Mouse (Mus musculus) hindbrain, embryonic 15.5 days (tissue): ENCODE measurements around the gene Nek9. TPM values are rescaled to one million over a fixed set of nuclear protein-coding genes. Genes with fewer than 3 reads are reported as not detected.

Experiments
- ATAC-seq: fragments of 200-750 bp; cut with Nextera tagmentation; 2 replicates; pipeline ENCODE4 v1.8.0; 2017; ENCODE audit warnings: low read depth, moderate number of reproducible peaks, moderate TSS enrichment; ENCODE audit not compliant: low FRiP score
- H3K27ac ChIP-seq: fragments of 300-500 bp; sonication (generic); replicated peaks from 2 replicates; pipeline ENCODE4 v1.5.1; 2015; ENCODE audit warnings: mild to moderate bottlenecking, inconsistent platforms
- H3K27me3 ChIP-seq: fragments of 300-500 bp; sonication (generic); 2 replicates; pipeline ENCODE4 v1.6.1; 2015; ENCODE audit warnings: control low read depth, inconsistent platforms
- H3K36me3 ChIP-seq: fragments of 300-500 bp; sonication (generic); 2 replicates; pipeline ENCODE4 v1.6.1; 2015; ENCODE audit warnings: control low read depth, inconsistent platforms
- H3K4me1 ChIP-seq: fragments of 300-500 bp; sonication (generic); replicated peaks from 2 replicates; pipeline ENCODE4 v1.6.1; 2015; ENCODE audit warnings: control low read depth, inconsistent platforms
- H3K4me2 ChIP-seq: fragments of 300-500 bp; sonication (generic); 2 replicates; pipeline ENCODE4 v1.6.1; 2015; ENCODE audit warnings: moderate library complexity, mild to moderate bottlenecking, inconsistent platforms
- H3K4me3 ChIP-seq: fragments of 300-500 bp; sonication (generic); 2 replicates; pipeline ENCODE4 v1.5.1; 2015; ENCODE audit warnings: mild to moderate bottlenecking, inconsistent platforms
- H3K9ac ChIP-seq: fragments of 300-500 bp; sonication (generic); 2 replicates; pipeline ENCODE4 v1.6.1; 2015; ENCODE audit warnings: inconsistent platforms
- H3K9me3 ChIP-seq: fragments of 300-500 bp; sonication (generic); 2 replicates; pipeline ENCODE4 v1.6.1; 2016; ENCODE audit warnings: control low read depth, inconsistent platforms
- WGBS: fragments of 180-500 bp; shearing (Covaris S2); methylation state at CpG from one replicate; pipeline ENCODE4 v1.1.7; 2015; 5-methylcytosine and 5-hydroxymethylcytosine counted together
- polyA plus RNA-seq: library from polyadenylated mRNA; unstranded; fragments of >200 nt; fragmentation: Nextera tagmentation; extraction: Ambion mirVana; gene quantifications from 2 replicates; pipeline ENCODE4 v1.2.1, GENCODE M21; 2015

Gene Nek9
- 12.4 TPM in 2 replicates for polyA plus RNA-seq

DNA sequence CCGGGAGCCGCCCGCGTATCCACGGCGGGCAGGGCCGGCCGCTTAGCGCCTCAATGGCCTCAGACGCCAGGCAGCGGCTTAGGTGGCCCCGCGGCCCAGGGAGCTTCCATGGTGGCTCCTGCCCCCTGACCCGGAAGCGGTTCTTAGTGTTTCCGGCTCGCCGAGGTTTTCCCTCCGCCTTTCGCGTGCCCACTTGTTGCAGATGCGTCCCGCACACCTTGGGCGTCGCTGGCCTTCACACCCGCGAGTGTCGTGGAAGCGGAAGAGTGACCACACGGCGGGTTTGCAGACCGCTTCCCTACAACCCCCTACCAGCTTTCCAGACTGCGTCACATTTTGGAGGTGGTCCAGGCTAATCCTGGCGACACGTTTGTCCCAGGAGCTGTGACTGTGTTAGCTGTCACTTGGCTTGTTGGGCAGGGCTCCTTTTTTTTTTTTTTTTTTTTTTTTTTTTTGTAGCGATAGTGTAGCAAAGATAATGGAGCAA lies at the start of gene Nek9:
Nek9 (minus strand) TSS at position 120 of the 487 bp plus-strand sequence.
- ATAC-seq: peak; percentile 93
- peak within 1 kb of the TSS; percentile 91 for H3K4me3 ChIP-seq
- WGBS: under 1% methylated on average over 36 of the region's 36 CpGs

DNA sequence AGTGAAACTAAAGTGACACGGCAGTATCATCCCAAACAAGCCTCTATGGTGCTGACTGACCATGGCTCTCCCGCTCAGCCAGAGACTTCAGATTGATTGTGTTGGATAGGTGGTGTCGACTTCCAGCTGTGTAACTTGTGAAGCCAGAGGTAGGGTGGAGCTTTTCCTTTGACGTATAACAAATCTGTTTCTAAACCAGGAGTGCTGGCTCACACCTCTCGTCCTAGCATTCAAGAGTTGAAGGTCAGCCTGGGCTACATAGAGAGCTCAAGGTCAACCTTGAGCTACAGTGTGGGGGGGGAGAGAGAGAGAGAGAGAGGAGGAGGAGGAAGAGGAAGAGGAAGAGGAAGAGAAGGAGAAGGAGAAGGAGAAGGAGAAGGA lies 46.8 kb upstream of the Nek9 start:
- H3K36me3 ChIP-seq: no peaks in the 10 kb centered on the region
- ATAC-seq: no peak
- 57% methylated on average over 5 of the region's 5 CpGs for WGBS

More for the DNA sequence above, at the start of gene Nek9:
- H3K27ac ChIP-seq: peak within 1 kb of the TSS; percentile 86
- no peaks in the 10 kb centered on the region for H3K9me3 ChIP-seq
- peaks cover 16% of the 10 kb centered on the region for H3K4me1 ChIP-seq
- H3K27me3 ChIP-seq: no peaks in the 10 kb centered on the region
- H3K4me2 ChIP-seq: peak within 1 kb of the TSS; percentile 87
- peak within 1 kb of the TSS; percentile 89 for H3K9ac ChIP-seq
- H3K36me3 ChIP-seq: peaks cover 15% of the 10 kb centered on the region

DNA sequence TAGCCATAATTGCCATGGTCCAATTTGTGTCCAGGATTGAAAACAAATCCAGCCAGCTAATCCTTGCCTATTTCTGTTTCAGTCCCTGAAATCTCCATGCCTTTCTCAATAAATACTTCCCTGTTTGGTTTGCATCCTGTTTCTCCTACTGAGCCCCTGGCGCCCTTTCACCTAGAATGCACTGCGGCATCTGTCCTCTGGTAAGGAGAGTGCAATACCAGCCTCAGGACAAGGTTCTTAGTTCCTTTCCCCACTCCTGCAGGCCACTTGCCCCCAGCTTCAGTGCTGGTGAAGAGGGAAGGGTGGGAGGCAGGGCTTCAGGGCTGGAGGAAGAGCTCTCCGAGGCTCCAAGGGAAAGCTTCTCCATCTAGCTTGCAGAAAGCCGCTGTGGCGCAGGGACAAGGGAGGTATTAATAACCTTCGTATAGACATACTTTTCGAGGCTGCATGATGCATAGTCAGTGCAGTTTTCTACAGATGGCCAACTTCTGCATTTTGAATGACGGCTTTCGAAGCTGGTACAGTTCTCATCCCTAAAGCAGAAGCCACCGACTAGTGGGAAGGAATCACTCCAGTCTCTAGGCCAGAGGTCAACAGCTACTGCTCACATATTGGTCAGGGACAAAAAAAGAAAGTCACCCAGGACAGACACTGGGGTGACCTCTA lies 46.3 kb upstream of the Nek9 start:
- no peak for ATAC-seq
- Histone ChIP-seq H3K4me3 (no peak overlapping the region), H3K9ac (no peak overlapping the region), H3K4me1 (no peaks in the 10 kb centered on the region), H3K36me3 (no peaks in the 10 kb centered on the region), H3K9me3 (no peaks in the 10 kb centered on the region), H3K27me3 (no peaks in the 10 kb centered on the region), H3K27ac (no peak overlapping the region), H3K4me2 (no peak overlapping the region)
- WGBS: 83% methylated on average over 10 of the region's 10 CpGs

More for the DNA sequence above, 46.8 kb upstream of the Nek9 start:
- no peak overlapping the region for H3K9ac ChIP-seq
- H3K4me2 ChIP-seq: no peak overlapping the region
- no peak overlapping the region for H3K27ac ChIP-seq
- no peaks in the 10 kb centered on the region for H3K9me3 ChIP-seq
- no peak overlapping the region for H3K4me3 ChIP-seq
- H3K27me3 ChIP-seq: no peaks in the 10 kb centered on the region
- H3K4me1 ChIP-seq: no peaks in the 10 kb centered on the region

DNA sequence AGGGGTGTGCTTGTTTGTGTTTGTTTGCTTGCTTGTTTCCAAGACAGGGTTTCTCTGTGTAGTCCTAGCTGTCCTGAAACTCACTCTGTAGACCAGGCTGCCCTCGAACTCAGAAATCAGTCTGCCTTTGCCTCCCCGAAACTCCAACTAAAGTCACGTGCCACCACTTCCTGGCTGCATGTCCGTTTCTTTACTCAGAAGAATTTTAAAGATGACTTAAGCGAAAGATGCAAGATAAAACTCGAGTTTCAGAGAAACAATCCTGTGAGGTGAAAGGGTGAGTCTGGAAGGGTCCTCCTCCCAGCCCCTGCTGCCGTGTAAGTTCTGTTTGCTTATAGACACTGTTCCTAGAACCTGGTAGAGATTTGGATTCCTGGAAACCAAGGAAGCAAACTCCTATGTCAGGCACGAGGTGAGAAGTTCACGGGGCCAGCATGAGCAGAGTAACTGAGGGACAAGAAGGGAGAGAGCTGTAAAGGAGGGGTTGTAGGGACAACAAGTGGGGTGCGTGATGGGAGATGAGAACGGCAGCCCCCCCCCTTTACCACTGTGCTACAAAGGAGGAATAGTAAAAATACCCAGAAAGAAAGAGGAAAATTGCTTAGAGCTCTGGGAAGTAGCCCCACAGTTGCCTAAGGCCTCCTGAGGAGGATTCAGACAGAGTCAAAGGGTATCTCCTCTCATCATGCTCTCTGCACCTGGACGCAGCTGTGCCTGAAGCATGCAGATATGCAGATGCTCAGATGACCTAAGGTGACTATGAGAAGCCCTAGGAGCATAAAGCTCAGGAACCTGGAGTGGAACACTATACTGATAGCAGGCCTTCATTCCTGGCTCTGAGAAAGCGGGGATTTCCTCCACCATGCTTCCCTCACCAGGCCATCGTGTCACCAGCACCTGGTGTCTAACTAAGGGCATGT lies 43.9 kb upstream of the Nek9 start:
- H3K27me3 ChIP-seq: no peaks in the 10 kb centered on the region
- ATAC-seq: no peak
- no peaks in the 10 kb centered on the region for H3K4me1 ChIP-seq
- no peaks in the 10 kb centered on the region for H3K9me3 ChIP-seq
- H3K27ac ChIP-seq: no peak overlapping the region
- no peak overlapping the region for H3K4me2 ChIP-seq
- H3K9ac ChIP-seq: no peak overlapping the region
- 80% methylated on average over 14 of the region's 14 CpGs for WGBS
- no peak overlapping the region for H3K4me3 ChIP-seq
- H3K36me3 ChIP-seq: no peaks in the 10 kb centered on the region

DNA sequence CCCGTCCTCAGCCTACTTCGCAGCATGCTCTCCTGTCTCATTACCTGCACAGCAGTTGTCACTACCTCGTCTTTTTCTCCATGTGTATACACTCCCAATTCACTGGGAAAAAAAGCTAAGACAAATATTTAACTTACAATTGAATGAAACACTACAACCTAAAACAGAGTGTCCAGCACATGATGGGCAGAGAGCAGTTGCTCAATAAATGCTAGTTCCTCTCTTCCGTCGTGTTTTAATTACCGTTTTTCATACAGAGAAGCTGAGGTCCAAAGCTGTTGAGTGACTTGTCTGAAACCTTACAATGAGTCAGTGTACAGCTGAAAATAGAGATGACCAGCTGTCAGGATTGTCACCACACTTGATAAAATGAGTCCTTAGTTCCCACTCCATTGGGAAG lies 42.4 kb upstream of the Nek9 start:
- WGBS: 90% methylated on average over 6 of the region's 6 CpGs
- no peak for ATAC-seq
- Histone ChIP-seq H3K36me3 (no peaks in the 10 kb centered on the region), H3K27me3 (no peaks in the 10 kb centered on the region), H3K4me3 (no peak overlapping the region), H3K9me3 (no peaks in the 10 kb centered on the region), H3K4me1 (no peaks in the 10 kb centered on the region), H3K27ac (no peak overlapping the region), H3K9ac (no peak overlapping the region), H3K4me2 (no peak overlapping the region)

DNA sequence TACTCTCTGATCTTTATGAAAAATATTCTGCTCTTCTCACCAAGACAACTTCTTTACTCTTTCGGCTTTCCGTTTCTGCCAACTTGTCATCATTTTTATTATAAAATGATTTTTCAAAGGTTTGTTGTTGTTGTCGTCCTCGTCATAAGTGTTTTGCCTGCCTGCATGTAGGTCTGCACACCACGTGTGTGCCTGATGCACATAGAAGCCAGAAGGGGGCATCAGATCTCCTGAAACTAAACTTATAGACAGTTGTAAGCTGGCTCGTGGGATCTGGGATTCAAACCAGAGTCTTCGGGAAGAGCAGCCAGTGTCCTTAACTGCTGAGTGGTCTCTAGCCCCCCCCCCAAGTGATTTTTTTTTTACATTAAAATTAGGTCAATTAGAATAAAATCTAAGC lies 41.8 kb upstream of the Nek9 start:
- Histone ChIP-seq H3K4me3 (no peak overlapping the region), H3K27me3 (no peaks in the 10 kb centered on the region), H3K36me3 (no peaks in the 10 kb centered on the region), H3K9me3 (no peaks in the 10 kb centered on the region), H3K4me1 (no peaks in the 10 kb centered on the region), H3K4me2 (no peak overlapping the region), H3K27ac (no peak overlapping the region), H3K9ac (no peak overlapping the region)
- 81% methylated on average over 7 of the region's 7 CpGs for WGBS
- ATAC-seq: no peak

DNA sequence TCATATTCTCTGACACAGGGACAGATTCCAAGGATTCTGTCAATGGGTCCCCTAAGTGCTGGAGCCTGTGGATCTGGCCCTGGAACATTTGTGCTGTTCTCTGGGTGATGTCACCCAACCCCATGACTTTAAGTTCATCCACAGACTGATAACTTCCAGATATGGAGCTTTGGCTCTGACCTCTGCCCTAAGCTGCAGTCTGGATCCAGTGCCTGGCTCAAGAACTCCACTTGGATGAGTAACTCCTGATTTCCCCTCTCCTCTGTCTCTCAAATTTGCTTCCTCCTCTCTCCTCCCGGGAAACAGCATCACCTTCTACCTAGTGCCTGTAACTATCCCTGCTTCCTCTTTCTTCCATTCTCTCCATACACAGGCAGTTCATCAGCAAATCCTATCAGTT lies 41.1 kb upstream of the Nek9 start:
- Histone ChIP-seq H3K36me3 (no peaks in the 10 kb centered on the region), H3K9me3 (no peaks in the 10 kb centered on the region), H3K4me3 (no peak overlapping the region), H3K27me3 (no peaks in the 10 kb centered on the region), H3K4me1 (peaks cover 4% of the 10 kb centered on the region), H3K27ac (no peak overlapping the region), H3K4me2 (no peak overlapping the region), H3K9ac (no peak overlapping the region)
- no peak for ATAC-seq
- WGBS: 68% methylated on average over 1 of the region's 1 CpGs

DNA sequence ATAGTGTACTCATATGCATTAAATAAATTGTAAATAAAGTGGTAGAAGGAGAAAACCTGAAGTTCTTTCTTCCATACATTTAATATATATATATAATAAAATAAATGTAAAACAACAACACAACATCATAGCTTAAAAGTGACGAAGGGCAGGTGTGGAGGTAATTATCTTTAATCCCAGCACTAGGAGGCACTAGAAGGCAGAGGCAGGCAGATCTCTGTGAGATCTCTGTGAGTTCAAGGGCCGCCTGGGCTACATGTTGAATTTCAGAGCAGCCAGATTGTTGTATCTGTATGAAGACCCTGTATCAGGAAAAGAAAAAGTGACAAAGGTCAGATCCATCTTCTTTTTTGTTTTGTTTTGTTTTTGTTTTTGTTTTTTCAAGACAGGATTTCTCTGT lies 39.1 kb upstream of the Nek9 start:
- Histone ChIP-seq H3K4me1 (peaks cover 11% of the 10 kb centered on the region), H3K9ac (no peak overlapping the region), H3K4me3 (no peak overlapping the region), H3K36me3 (no peaks in the 10 kb centered on the region), H3K9me3 (no peaks in the 10 kb centered on the region), H3K27me3 (no peaks in the 10 kb centered on the region), H3K27ac (no peak overlapping the region), H3K4me2 (no peak overlapping the region)
- 90% methylated on average over 2 of the region's 2 CpGs for WGBS
- ATAC-seq: no peak

DNA sequence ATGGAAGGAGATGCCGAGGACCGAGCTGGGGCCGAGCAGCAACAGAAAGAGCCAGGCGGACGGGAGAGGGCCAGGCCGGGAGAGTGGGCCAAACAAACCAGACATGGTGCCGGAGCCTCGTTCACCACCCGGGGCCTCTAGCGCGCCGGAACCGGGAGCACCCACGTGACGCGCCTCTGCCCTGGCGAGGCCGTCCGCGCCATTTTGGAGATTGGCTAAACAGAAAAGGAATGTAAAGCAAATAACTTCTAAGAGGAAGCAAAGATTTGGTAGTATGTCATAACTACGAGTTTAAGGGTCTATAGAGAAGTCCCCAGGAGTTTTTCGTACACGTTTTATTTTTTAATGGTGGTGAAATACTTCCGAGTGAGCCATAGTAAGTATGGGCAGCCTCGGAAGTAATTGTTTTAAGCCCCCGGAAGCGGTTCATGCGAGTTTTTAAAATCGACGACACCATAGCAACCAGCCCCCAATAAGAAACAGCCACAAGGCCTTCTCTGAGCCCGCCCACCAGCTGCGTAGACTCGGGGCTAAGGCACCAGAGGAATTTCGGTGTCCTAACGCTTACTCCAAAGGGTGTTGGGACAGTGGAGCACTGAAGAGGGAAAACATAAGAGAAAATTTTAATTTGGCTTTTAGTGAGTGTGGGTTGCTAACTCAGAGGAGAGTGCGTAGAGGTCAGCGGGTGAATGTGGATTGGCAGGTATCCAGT lies 35.6 kb upstream of the Nek9 start, which contains the start of gene Tmed10:
Tmed10 (minus strand) TSS at position 287 of the 712 bp plus-strand sequence.
- no peaks in the 10 kb centered on the region for H3K9me3 ChIP-seq
- H3K9ac ChIP-seq: peak within 1 kb of the TSS; percentile 94
- peak within 1 kb of the TSS; percentile 71 for H3K4me2 ChIP-seq
- under 1% methylated on average over 37 of the region's 37 CpGs for WGBS
- H3K4me1 ChIP-seq: peaks cover 29% of the 10 kb centered on the region
- peak within 1 kb of the TSS; percentile 83 for H3K27ac ChIP-seq
- no peaks in the 10 kb centered on the region for H3K36me3 ChIP-seq
- no peaks in the 10 kb centered on the region for H3K27me3 ChIP-seq
- peak within 1 kb of the TSS; percentile 95 for H3K4me3 ChIP-seq
- ATAC-seq: peak; percentile 96

DNA sequence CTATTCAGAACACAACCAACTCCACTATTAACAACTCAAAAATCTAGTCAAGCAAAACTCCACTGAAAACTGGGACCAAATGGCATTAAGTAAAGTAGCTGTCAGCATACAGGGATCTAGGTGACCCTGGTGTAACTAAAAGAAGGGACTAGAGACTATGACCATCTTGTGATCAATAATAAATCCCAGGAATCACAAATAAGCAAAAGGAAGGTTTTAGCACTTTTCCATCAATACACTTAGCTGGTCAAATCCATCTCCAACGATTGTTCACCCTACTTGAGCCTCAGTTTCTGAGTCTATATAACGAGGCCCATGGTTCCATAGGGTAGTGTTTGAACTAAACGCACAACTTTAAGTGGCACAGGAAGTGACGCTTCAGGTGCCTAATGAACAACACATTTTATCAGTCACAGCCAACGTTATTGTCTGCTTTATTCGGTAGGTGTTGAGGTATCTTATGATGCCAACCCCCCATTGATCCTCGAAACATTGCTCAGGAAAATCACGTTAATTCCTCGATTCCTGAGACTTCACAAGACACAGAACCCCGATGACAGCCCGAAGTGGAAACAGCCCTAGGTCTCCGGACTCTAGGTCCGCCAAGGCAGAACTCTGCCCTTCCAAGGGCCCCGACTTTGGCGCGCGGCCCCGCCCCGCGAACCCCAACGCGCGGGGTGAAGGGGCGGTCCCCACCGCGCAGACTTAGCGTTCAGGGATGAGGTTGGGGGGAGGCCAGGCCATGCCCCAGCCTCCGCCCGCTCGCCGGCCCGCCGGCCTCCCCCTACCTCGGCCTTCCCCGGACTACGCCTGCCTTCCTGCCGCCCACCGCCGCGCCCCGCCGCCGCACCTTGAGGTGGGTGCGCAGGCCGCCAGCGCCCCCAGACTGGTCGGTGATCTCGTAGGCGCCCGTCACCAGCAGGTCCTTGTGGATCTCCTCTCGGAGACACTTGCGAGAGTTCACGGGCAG lies 34.7 kb upstream of the Nek9 start:
- H3K4me2 ChIP-seq: peak overlapping the region; percentile 71
- no peaks in the 10 kb centered on the region for H3K9me3 ChIP-seq
- peak; percentile 76 for ATAC-seq
- H3K4me1 ChIP-seq: peaks cover 32% of the 10 kb centered on the region
- no peaks in the 10 kb centered on the region for H3K36me3 ChIP-seq
- under 1% methylated on average over 53 of the region's 53 CpGs for WGBS
- peak overlapping the region; percentile 95 for H3K4me3 ChIP-seq
- H3K27ac ChIP-seq: peak overlapping the region; percentile 83
- peak overlapping the region; percentile 94 for H3K9ac ChIP-seq
- no peaks in the 10 kb centered on the region for H3K27me3 ChIP-seq
